Mouse (Mus musculus): Measurements from ENCODE around the gene Pde11a. TPM values are rescaled to one million over a fixed set of nuclear protein-coding genes. Genes with fewer than 3 reads are reported as not detected.

Gene Pde11a
- polyA plus RNA-seq, 1 experiment from 2014 or later: 1.5 TPM

DNA sequence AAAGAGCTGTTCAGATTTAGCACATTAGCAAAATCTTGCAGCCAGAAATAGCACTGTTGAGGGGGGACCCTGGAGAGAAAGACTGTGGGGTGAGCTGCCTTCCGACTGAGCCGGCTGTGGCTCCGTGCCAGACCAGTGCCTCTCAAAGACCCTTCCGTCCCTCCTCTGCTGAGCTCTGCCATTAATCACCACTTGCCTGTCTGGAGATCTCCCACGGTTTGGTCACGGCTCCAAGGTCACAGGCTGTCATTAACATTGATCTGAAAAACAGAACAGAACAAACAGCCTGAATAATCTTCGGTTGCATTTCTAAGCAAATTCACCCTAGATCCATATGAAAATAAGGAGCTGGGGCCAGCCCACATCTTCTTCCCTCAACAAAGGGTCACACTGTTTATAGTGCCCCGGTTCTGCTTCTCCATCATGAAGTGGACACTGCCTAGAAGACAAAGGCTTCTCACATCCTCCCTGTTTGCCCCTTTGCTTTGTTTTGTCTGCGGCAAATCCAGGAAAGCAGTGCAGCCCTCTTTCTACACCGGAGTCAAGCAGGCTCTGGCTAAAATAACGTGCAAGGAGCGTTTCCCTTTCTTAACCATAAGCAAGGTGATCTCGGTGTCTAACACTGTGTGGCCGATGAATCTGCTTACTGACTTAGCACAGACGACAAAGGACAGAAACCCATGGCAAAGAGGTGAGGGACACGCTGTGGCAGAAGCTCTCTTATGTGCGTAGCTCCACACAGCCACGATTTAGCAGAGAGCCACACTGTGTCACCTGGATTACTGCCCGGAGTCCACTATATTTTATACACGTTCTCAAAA is 309.3 kb downstream of the Pde11a start:
- no peaks in the 10 kb centered on the region for H3K36me3 ChIP-seq (ENCODE audit: insufficient read depth, low read length)
- peak overlapping the region; percentile 40 for H3K9ac ChIP-seq (replicated peaks; ENCODE audit: low read length)
- H3K4me2 ChIP-seq (replicated peaks; ENCODE audit: low read depth, low read length): peak overlapping the region; percentile 51
- H3K4me3 ChIP-seq (ENCODE audit: low read length): peak overlapping the region; percentile 19
- 10% methylated on average over 20 of the region's 20 CpGs for WGBS
- H3K27me3 ChIP-seq (ENCODE audit: insufficient read depth, low read length): no peaks in the 10 kb centered on the region
- peaks cover 22% of the 10 kb centered on the region for H3K4me1 ChIP-seq (ENCODE audit: insufficient read depth, low read length)
- peak overlapping the region; percentile 34 for H3K27ac ChIP-seq (ENCODE audit: low read length)
- peak; percentile 89 for ATAC-seq (ENCODE audit: low FRiP score, low TSS enrichment)
- H3K9me3 ChIP-seq (ENCODE audit: low read length): no peaks in the 10 kb centered on the region

DNA sequence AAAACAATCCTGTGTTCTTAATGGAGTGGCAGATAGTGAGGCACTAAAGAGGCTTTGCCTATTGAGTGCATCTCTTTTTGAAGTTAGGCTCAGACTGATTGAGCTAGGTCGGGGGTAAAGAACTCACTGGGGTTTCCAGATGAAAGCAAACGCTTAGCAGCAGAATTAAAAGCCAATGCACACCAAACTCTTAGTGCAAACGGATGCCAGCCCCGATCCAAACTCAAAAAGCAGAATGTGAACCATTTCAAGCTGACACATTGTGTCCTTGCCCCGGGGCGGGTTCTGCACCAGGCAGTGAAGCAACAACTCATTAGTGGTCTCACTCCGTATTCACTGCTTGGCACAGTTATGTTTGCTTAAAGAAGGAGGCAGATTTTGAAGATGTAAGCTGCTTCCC is 321.7 kb downstream of the Pde11a start:
- Histone ChIP-seq H3K36me3 (ENCODE audit: insufficient read depth, low read length) (no peaks in the 10 kb centered on the region), H3K27me3 (ENCODE audit: insufficient read depth, low read length) (no peaks in the 10 kb centered on the region), H3K4me2 (replicated peaks; ENCODE audit: low read depth, low read length) (no peak overlapping the region), H3K4me3 (ENCODE audit: low read length) (no peak overlapping the region), H3K9ac (replicated peaks; ENCODE audit: low read length) (no peak overlapping the region), H3K27ac (ENCODE audit: low read length) (no peak overlapping the region), H3K9me3 (ENCODE audit: low read length) (no peaks in the 10 kb centered on the region), H3K4me1 (ENCODE audit: insufficient read depth, low read length) (peaks cover 3% of the 10 kb centered on the region; the same call in 1 of the 2 replicates)
- WGBS: 18% methylated on average over 7 of the region's 7 CpGs
- no peak for ATAC-seq (ENCODE audit: low FRiP score, low TSS enrichment)

DNA sequence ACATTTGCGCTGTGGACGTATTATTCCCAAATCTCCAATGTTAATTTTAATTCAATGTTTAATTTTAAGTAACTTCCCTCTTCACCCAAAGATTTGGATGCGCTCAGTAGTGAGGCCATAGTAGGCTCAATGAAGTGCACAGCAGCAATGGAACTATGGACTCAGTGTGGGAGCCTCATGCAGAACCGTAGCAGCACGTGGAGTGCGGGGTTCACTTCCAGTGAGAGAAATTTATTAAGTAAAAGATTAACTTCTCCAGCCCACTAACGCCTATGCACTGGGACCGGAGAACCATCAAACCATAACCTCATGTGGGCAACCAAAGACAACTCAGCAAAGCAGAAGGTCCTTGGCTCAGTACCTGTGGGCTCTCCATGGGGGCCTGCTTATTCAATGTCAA is 322.4 kb downstream of the Pde11a start:
- no peak overlapping the region for H3K4me2 ChIP-seq (replicated peaks; ENCODE audit: low read depth, low read length)
- H3K4me3 ChIP-seq (ENCODE audit: low read length): no peak overlapping the region
- H3K27me3 ChIP-seq (ENCODE audit: insufficient read depth, low read length): no peaks in the 10 kb centered on the region
- H3K4me1 ChIP-seq (ENCODE audit: insufficient read depth, low read length): peaks cover 3% of the 10 kb centered on the region; the same call in 1 of the 2 replicates
- ATAC-seq (ENCODE audit: low FRiP score, low TSS enrichment): peak; percentile 91
- H3K27ac ChIP-seq (ENCODE audit: low read length): no peak overlapping the region
- no peaks in the 10 kb centered on the region for H3K36me3 ChIP-seq (ENCODE audit: insufficient read depth, low read length)
- H3K9ac ChIP-seq (replicated peaks; ENCODE audit: low read length): no peak overlapping the region
- 67% methylated on average over 8 of the region's 8 CpGs for WGBS
- H3K9me3 ChIP-seq (ENCODE audit: low read length): no peaks in the 10 kb centered on the region

DNA sequence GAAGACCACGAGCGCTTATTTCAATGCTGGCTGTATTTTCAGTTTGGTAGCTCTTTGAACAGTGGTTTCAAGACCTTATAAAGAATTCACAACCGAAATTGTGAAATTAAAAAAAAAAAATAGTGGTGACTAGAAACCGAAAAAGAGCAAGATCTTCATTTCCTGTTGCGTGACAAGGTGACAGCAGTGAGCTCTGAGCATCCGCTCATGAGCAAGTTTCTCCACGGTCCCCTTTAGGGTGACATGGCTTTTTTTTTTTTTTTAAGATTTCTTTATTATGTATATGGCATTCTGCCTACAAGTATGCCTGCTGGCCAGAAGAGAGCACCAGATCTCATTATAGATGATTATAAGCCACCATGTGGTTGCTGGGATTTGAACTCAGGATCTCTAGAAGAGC is 323.1 kb downstream of the Pde11a start:
- no peak overlapping the region for H3K9ac ChIP-seq (replicated peaks; ENCODE audit: low read length)
- ATAC-seq (ENCODE audit: low FRiP score, low TSS enrichment): no peak
- H3K27me3 ChIP-seq (ENCODE audit: insufficient read depth, low read length): no peaks in the 10 kb centered on the region
- WGBS: 92% methylated on average over 7 of the region's 7 CpGs
- H3K4me2 ChIP-seq (replicated peaks; ENCODE audit: low read depth, low read length): no peak overlapping the region
- no peak overlapping the region for H3K27ac ChIP-seq (ENCODE audit: low read length)
- peaks cover 3% of the 10 kb centered on the region; the same call in 1 of the 2 replicates for H3K4me1 ChIP-seq (ENCODE audit: insufficient read depth, low read length)
- H3K9me3 ChIP-seq (ENCODE audit: low read length): no peaks in the 10 kb centered on the region
- H3K36me3 ChIP-seq (ENCODE audit: insufficient read depth, low read length): no peaks in the 10 kb centered on the region
- H3K4me3 ChIP-seq (ENCODE audit: low read length): no peak overlapping the region

DNA sequence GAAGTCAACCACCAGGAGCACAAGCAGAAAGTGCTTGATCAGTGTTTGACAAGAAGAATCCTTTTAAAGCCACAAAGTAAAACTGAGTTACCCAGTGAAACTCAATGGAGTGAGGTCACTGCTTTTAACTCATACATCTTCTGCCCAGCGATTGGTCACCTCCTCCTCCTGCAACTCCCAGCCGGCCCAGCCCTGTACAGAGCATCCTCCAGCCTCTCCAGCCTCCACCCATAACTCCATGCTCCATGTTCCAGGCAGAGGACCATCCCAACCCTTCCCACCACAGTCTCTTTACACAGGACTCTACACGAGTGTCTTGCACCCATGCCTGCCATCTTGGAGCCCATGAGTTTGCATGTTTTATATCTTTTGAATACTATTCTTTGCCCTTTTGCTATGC is 323.9 kb downstream of the Pde11a start:
- H3K36me3 ChIP-seq (ENCODE audit: insufficient read depth, low read length): no peaks in the 10 kb centered on the region
- H3K4me1 ChIP-seq (ENCODE audit: insufficient read depth, low read length): peaks cover 3% of the 10 kb centered on the region; the same call in 1 of the 2 replicates
- H3K27ac ChIP-seq (ENCODE audit: low read length): no peak overlapping the region
- 81% methylated on average over 3 of the region's 3 CpGs for WGBS
- no peaks in the 10 kb centered on the region for H3K27me3 ChIP-seq (ENCODE audit: insufficient read depth, low read length)
- no peaks in the 10 kb centered on the region for H3K9me3 ChIP-seq (ENCODE audit: low read length)
- H3K4me3 ChIP-seq (ENCODE audit: low read length): no peak overlapping the region
- H3K9ac ChIP-seq (replicated peaks; ENCODE audit: low read length): no peak overlapping the region
- H3K4me2 ChIP-seq (replicated peaks; ENCODE audit: low read depth, low read length): no peak overlapping the region
- peak; percentile 37; the same call in 1 of the 2 replicates for ATAC-seq (ENCODE audit: low FRiP score, low TSS enrichment)

DNA sequence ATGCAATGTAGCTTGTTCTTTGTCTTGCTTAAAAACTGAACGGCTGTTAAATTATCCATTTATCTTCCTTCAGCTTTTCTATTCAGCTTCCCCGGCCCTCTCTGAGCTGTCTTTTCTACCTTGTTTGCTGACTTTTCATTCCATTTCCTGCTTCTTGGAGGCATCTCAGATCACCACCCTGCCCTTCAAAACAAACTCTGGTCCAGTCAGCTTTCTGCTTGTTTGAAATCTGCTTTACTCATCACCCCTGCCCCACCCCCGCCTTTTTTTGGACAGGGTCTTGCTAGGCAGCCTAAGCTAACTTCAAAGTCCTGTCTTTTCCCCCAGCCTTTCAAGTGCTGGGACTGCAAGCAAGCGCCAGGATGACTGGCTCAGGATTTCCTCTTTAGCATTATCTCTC is 332.4 kb downstream of the Pde11a start:
- H3K4me2 ChIP-seq (replicated peaks; ENCODE audit: low read depth, low read length): no peak overlapping the region
- ATAC-seq (ENCODE audit: low FRiP score, low TSS enrichment): no peak
- H3K27me3 ChIP-seq (ENCODE audit: insufficient read depth, low read length): no peaks in the 10 kb centered on the region
- no peak overlapping the region for H3K9ac ChIP-seq (replicated peaks; ENCODE audit: low read length)
- H3K27ac ChIP-seq (ENCODE audit: low read length): no peak overlapping the region
- no peaks in the 10 kb centered on the region for H3K4me1 ChIP-seq (ENCODE audit: insufficient read depth, low read length)
- no peak overlapping the region for H3K4me3 ChIP-seq (ENCODE audit: low read length)
- H3K36me3 ChIP-seq (ENCODE audit: insufficient read depth, low read length): no peaks in the 10 kb centered on the region
- 20% methylated on average over 4 of the region's 4 CpGs for WGBS
- no peaks in the 10 kb centered on the region for H3K9me3 ChIP-seq (ENCODE audit: low read length)

DNA sequence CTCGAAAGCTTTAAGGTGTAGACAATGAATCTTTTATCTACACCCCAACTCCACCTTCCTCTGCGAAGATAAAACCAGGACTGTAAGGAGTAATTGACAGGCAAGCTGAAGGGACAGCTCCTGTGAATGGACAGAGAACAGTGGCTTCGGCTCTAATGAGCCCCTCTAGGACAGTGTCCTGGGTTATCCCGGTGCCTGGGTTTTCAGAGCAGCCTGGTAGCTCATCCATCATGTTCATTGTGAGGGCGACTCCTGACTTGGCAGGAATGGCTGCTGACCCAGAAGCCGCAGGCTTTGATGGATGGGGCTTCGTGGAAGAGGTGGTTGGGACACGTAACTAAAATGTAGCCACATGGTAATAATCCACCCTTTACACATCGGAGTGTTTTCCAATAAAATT is 335.7 kb downstream of the Pde11a start:
- Histone ChIP-seq H3K27ac (ENCODE audit: low read length) (no peak overlapping the region), H3K27me3 (ENCODE audit: insufficient read depth, low read length) (no peaks in the 10 kb centered on the region), H3K4me2 (replicated peaks; ENCODE audit: low read depth, low read length) (no peak overlapping the region), H3K9ac (replicated peaks; ENCODE audit: low read length) (no peak overlapping the region), H3K4me3 (ENCODE audit: low read length) (no peak overlapping the region), H3K9me3 (ENCODE audit: low read length) (no peaks in the 10 kb centered on the region), H3K36me3 (ENCODE audit: insufficient read depth, low read length) (no peaks in the 10 kb centered on the region), H3K4me1 (ENCODE audit: insufficient read depth, low read length) (peaks cover 18% of the 10 kb centered on the region)
- ATAC-seq (ENCODE audit: low FRiP score, low TSS enrichment): no peak
- 43% methylated on average over 9 of the region's 9 CpGs for WGBS

DNA sequence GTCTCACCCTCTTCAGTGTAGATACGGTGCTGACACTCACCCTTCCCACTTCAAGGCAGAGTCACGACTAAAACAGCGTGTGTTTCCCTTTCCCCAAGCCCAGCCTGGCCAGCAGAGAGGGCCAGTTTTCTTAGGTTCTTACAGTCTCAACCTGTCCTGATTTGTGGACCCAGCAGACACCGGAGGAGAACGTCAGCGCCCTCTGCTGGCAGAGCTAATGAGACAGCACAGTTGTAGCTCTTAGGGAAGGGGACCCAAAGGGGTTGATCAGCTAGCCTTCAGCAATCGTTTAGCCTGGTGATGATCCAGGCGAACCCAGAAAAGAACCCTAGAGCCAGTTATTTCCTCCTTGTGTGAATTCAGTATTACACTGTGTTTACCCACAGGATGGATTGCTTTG is 337.2 kb downstream of the Pde11a start:
- Histone ChIP-seq H3K9me3 (ENCODE audit: low read length) (no peaks in the 10 kb centered on the region), H3K4me1 (ENCODE audit: insufficient read depth, low read length) (peaks cover 23% of the 10 kb centered on the region), H3K27ac (ENCODE audit: low read length) (no peak overlapping the region), H3K4me3 (ENCODE audit: low read length) (no peak overlapping the region), H3K9ac (replicated peaks; ENCODE audit: low read length) (no peak overlapping the region), H3K4me2 (replicated peaks; ENCODE audit: low read depth, low read length) (no peak overlapping the region), H3K27me3 (ENCODE audit: insufficient read depth, low read length) (no peaks in the 10 kb centered on the region), H3K36me3 (ENCODE audit: insufficient read depth, low read length) (no peaks in the 10 kb centered on the region)
- 47% methylated on average over 8 of the region's 8 CpGs for WGBS
- no peak for ATAC-seq (ENCODE audit: low FRiP score, low TSS enrichment)

DNA sequence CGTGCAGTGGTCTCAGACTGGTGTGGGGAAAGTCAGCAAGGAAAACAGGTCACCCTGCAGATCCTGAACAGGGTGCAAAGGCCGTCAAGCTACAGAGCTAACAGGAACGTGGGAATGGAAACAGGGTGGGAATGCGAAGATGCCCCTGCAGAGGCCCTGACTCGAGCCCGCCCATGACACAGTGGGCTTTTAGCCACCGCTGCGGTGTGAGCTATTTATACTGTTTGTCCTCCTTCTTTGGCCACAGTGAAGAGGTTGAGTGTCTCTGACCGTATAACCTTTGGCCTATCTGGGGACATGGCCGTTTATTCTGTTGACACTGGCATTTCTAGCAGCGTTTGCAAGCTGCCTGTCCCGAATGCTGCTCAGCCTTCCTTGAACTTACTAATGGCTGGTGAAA is 338.9 kb downstream of the Pde11a start:
- Histone ChIP-seq H3K4me2 (replicated peaks; ENCODE audit: low read depth, low read length) (no peak overlapping the region), H3K27ac (ENCODE audit: low read length) (no peak overlapping the region; the same call in 1 of the 2 replicates), H3K4me3 (ENCODE audit: low read length) (no peak overlapping the region), H3K36me3 (ENCODE audit: insufficient read depth, low read length) (no peaks in the 10 kb centered on the region), H3K9ac (replicated peaks; ENCODE audit: low read length) (no peak overlapping the region), H3K27me3 (ENCODE audit: insufficient read depth, low read length) (no peaks in the 10 kb centered on the region), H3K4me1 (ENCODE audit: insufficient read depth, low read length) (peaks cover 23% of the 10 kb centered on the region), H3K9me3 (ENCODE audit: low read length) (no peaks in the 10 kb centered on the region)
- ATAC-seq (ENCODE audit: low FRiP score, low TSS enrichment): peak; percentile 47
- WGBS: 19% methylated on average over 12 of the region's 12 CpGs

DNA sequence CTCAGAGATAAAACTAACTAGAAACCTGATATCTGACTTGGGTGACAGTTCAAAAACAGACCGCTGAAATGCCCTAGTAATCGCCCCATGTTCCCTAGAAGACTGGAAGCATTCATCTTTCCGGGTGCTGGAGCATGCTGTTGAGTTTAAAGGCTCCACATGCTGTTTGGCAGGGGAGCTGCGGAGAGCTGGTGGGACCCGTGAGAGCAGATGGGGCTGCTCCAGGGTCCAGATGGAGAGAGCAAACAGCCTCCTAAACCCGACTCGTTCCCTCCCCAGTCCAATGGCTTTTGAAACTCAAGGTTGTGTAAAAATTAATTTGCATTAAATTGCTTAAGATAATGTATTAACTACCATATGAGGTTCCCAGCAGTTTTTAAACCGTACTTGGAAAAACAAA is 339.9 kb downstream of the Pde11a start:
- Histone ChIP-seq H3K36me3 (ENCODE audit: insufficient read depth, low read length) (no peaks in the 10 kb centered on the region), H3K9me3 (ENCODE audit: low read length) (no peaks in the 10 kb centered on the region), H3K4me2 (replicated peaks; ENCODE audit: low read depth, low read length) (0 out of 2 replicates have a peak overlapping the region, but pooled peaks have one; percentile 19), H3K27me3 (ENCODE audit: insufficient read depth, low read length) (no peaks in the 10 kb centered on the region), H3K4me3 (ENCODE audit: low read length) (no peak overlapping the region), H3K4me1 (ENCODE audit: insufficient read depth, low read length) (peaks cover 23% of the 10 kb centered on the region), H3K9ac (replicated peaks; ENCODE audit: low read length) (no peak overlapping the region), H3K27ac (ENCODE audit: low read length) (peak overlapping the region; percentile 57; the same call in 1 of the 2 replicates)
- 9% methylated on average over 8 of the region's 8 CpGs for whole genome bisulfite sequencing
- ATAC-seq (ENCODE audit: low FRiP score, low TSS enrichment): peak; percentile 16; the same call in 1 of the 2 replicates

Measured in kidney, embryonic 16.5 days (tissue).